Mouse (Mus musculus) forebrain, embryonic 15.5 days (tissue): ENCODE data around the gene Pdcd11. TPM values are rescaled to one million over a fixed set of nuclear protein-coding genes. Genes with fewer than 3 reads are reported as not detected.
"Not testable (repeated sequence)": the region's sequence is repeated elsewhere in the genome, so short reads cannot be mapped to it uniquely, and the experiment has no call there.

Source experiments
- ATAC-seq: fragments of 200-750 bp; cut with Nextera tagmentation; replicated peaks from 2 replicates; pipeline ENCODE4 v1.8.0; 2017; ENCODE audit warnings: mild to moderate bottlenecking, moderate TSS enrichment, moderate library complexity
- H3K27ac ChIP-seq: fragments of 300-500 bp; sonication (generic); replicated peaks from 2 replicates; pipeline ENCODE4 v1.5.1; 2015; ENCODE audit warnings: mild to moderate bottlenecking, inconsistent platforms
- H3K27me3 ChIP-seq: fragments of 300-500 bp; sonication (generic); 2 replicates; pipeline ENCODE4 v1.6.1; 2015; ENCODE audit warnings: inconsistent platforms
- H3K36me3 ChIP-seq: fragments of 300-500 bp; sonication (generic); 2 replicates; pipeline ENCODE4 v1.6.1; 2015; ENCODE audit warnings: mild to moderate bottlenecking, inconsistent platforms
- H3K4me1 ChIP-seq: fragments of 300-500 bp; sonication (generic); 2 replicates; pipeline ENCODE4 v1.6.1; 2015; ENCODE audit warnings: inconsistent platforms
- H3K4me2 ChIP-seq: fragments of 300-500 bp; sonication (generic); replicated peaks from 2 replicates; pipeline ENCODE4 v1.6.1; 2015; ENCODE audit warnings: mild to moderate bottlenecking, inconsistent platforms
- H3K4me3 ChIP-seq: fragments of 300-500 bp; sonication (generic); 2 replicates; pipeline ENCODE4 v1.5.1; 2015; ENCODE audit warnings: mild to moderate bottlenecking, inconsistent platforms
- H3K9ac ChIP-seq: fragments of 300-500 bp; sonication (generic); replicated peaks from 2 replicates; pipeline ENCODE4 v1.6.1; 2015; ENCODE audit warnings: mild to moderate bottlenecking, inconsistent platforms
- H3K9me3 ChIP-seq: fragments of 300-500 bp; sonication (generic); 2 replicates; pipeline ENCODE4 v1.6.1; 2016; ENCODE audit warnings: inconsistent platforms
- WGBS: fragments of 180-500 bp; shearing (Covaris S2); methylation state at CpG from one replicate; pipeline ENCODE4 v1.1.7; 2015; ENCODE audit warnings: mixed read lengths; 5-methylcytosine and 5-hydroxymethylcytosine counted together
- polyA plus RNA-seq: library from polyadenylated mRNA; unstranded; fragments of >200 nt; fragmentation: Nextera tagmentation; extraction: Ambion mirVana; gene quantifications from 2 replicates; pipeline ENCODE4 v1.2.1, GENCODE M21; 2015

Pdcd11 gene
- polyA plus RNA-seq, 1 experiment from 2014 or later: 7.3 TPM

DNA sequence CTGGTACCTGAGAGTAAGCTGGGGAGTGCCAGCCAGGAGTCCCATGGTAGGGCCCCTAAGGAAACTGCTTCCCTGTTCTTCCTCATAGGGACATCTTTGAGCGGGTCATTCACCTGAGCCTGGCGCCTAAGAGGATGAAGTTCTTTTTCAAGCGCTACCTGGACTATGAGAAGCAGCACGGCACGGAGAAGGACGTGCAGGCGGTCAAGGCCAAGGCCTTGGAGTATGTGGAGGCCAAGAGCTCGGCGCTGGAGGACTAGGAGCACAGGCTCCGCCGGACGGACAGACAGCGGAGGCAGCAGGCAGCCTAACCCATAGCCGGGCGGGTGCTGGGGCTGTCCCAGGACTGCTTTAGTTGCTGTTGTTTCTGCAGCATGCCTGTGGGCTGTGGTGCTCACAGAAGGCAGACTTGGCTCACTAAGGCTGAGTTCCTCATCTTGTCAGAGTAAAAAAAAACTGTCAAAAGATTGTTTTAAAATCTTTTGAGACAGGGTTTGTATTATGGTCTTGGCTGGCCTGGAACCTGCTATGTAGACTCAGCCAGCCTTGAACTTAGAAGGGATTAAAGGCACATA lies 40.1 kb downstream of the Pdcd11 start:
- Histone ChIP-seq H3K27ac (no peak overlapping the region), H3K4me1 (no peaks in the 10 kb centered on the region), H3K27me3 (no peaks in the 10 kb centered on the region), H3K36me3 (peaks cover 64% of the 10 kb centered on the region), H3K4me2 (no peak overlapping the region), H3K9ac (no peak overlapping the region), H3K4me3 (no peak overlapping the region), H3K9me3 (no peaks in the 10 kb centered on the region)
- ATAC-seq: no peak
- WGBS: 95% methylated on average over 15 of the region's 15 CpGs

DNA sequence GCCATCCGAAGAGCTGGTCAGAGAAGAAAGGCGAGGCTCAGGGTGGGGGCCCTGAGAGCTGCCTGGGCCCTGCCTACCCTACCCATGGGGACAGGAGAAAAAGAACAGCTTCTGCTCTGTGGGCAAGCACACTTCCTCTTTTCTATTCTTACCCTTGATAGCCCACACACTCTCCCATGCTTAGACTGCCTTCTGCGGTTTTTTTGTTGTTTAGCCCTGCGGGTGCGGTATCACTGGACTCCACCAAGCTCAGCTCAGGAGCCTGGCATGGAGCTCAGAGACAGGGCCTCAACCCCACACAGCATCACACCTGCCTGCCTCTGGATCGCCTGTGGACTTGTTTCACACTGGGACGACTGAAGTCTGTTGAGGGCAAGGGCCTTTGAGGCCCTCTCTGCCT lies 42.6 kb downstream of the Pdcd11 start:
- H3K4me3 ChIP-seq: no peak overlapping the region
- no peak overlapping the region for H3K27ac ChIP-seq
- H3K4me2 ChIP-seq: no peak overlapping the region
- 88% methylated on average over 7 of the region's 7 CpGs for WGBS
- no peak for ATAC-seq
- H3K27me3 ChIP-seq: no peaks in the 10 kb centered on the region
- H3K36me3 ChIP-seq: peaks cover 44% of the 10 kb centered on the region
- H3K4me1 ChIP-seq: peaks cover 12% of the 10 kb centered on the region
- no peaks in the 10 kb centered on the region for H3K9me3 ChIP-seq
- no peak overlapping the region for H3K9ac ChIP-seq

- no peak overlapping the region for H3K9ac ChIP-seq
These were observed 45.0 kb downstream of the Pdcd11 start for GRCm38 (mm10) chr19:47135568-47135967.

DNA sequence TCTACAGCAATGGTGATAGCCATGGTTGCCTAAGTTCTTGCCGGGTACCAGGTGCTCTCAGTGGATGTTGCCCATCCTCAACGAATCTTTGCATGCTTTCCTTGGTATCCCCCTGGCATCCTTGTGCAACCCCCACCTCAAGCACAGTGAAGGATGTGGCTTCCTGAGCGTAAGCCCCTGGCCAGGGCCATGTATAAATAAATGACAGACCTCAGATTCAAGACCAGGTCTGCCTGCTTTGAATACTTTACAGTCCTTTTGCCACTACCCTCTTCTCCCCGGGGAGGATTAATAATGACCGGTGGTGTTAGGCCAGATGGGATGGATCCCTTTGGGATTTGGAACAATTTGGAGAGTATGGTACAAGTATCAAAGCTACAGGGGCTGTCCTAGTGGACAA lies 45.6 kb downstream of the Pdcd11 start:
- H3K9ac ChIP-seq: no peak overlapping the region
- no peaks in the 10 kb centered on the region for H3K9me3 ChIP-seq
- peaks cover 14% of the 10 kb centered on the region for H3K4me1 ChIP-seq
- no peaks in the 10 kb centered on the region for H3K27me3 ChIP-seq
- WGBS: 89% methylated on average over 5 of the region's 5 CpGs
- no peak overlapping the region for H3K27ac ChIP-seq
- no peak for ATAC-seq
- H3K4me2 ChIP-seq: no peak overlapping the region
- peaks cover 14% of the 10 kb centered on the region for H3K36me3 ChIP-seq
- H3K4me3 ChIP-seq: no peak overlapping the region

More at GRCm38 (mm10) chr19:47135568-47135967, 45.0 kb downstream of the Pdcd11 start:
- ATAC-seq: no peak
- no peaks in the 10 kb centered on the region for H3K9me3 ChIP-seq
- H3K4me2 ChIP-seq: no peak overlapping the region
- no peaks in the 10 kb centered on the region for H3K27me3 ChIP-seq
- peaks cover 20% of the 10 kb centered on the region for H3K36me3 ChIP-seq
- peaks cover 14% of the 10 kb centered on the region for H3K4me1 ChIP-seq
- no peak overlapping the region for H3K27ac ChIP-seq
- WGBS: 91% methylated on average over 17 of the region's 17 CpGs
- no peak overlapping the region for H3K4me3 ChIP-seq

- H3K4me1 ChIP-seq: peaks cover 14% of the 10 kb centered on the region
- H3K27me3 ChIP-seq: no peaks in the 10 kb centered on the region
- peak overlapping the region; percentile 32 for H3K4me2 ChIP-seq
- WGBS: 34% methylated on average over 6 of the region's 6 CpGs
- 0 out of 2 replicates have a peak, but pooled peaks cover 6% of the 10 kb centered on the region for H3K36me3 ChIP-seq
- no peak overlapping the region for H3K4me3 ChIP-seq
- H3K9me3 ChIP-seq: no peaks in the 10 kb centered on the region
- 0 out of 2 replicates have a peak overlapping the region, but pooled peaks have one; percentile 18 for H3K9ac ChIP-seq
- H3K27ac ChIP-seq: no peak overlapping the region
- ATAC-seq: peak; percentile 45; the same call in 1 of the 2 replicates
These were observed 46.5 kb downstream of the Pdcd11 start for GRCm38 (mm10) chr19:47137051-47137581.

GRCm38 (mm10) chr19:47137771-47138421 lies 47.3 kb downstream of the Pdcd11 start, which contains the start of gene Calhm2:
Calhm2 (minus strand) TSS chr19:47138294.
- Histone ChIP-seq H3K4me1 (peaks cover 14% of the 10 kb centered on the region), H3K4me2 (peak within 1 kb of the TSS; percentile 32), H3K4me3 (peak within 1 kb of the TSS; percentile 19), H3K36me3 (0 out of 2 replicates have a peak, but pooled peaks cover 2% of the 10 kb centered on the region), H3K27ac (no peak within 1 kb of the TSS), H3K9ac (peak within 1 kb of the TSS; percentile 18; the same call in 1 of the 2 replicates), H3K9me3 (no peaks in the 10 kb centered on the region), H3K27me3 (no peaks in the 10 kb centered on the region)
- ATAC-seq: peak; percentile 56; the same call in 1 of the 2 replicates
- 14% methylated on average over 28 of the region's 28 CpGs for WGBS

- not testable (repeated sequence) for ATAC-seq, H3K27me3 ChIP-seq, H3K4me3 ChIP-seq, H3K9ac ChIP-seq, H3K27ac ChIP-seq, H3K4me2 ChIP-seq, H3K36me3 ChIP-seq, H3K9me3 ChIP-seq
- H3K4me1 ChIP-seq: peaks cover 14% of the 10 kb centered on the region
- WGBS: 37% methylated on average over 7 of the region's 7 CpGs
These were observed 49.0 kb downstream of the Pdcd11 start for GRCm38 (mm10) chr19:47139611-47140010.

GRCm38 (mm10) chr19:47142438-47142837 lies 51.9 kb downstream of the Pdcd11 start:
- Histone ChIP-seq H3K27me3 (no peaks in the 10 kb centered on the region), H3K4me1 (peaks cover 9% of the 10 kb centered on the region), H3K27ac (no peak overlapping the region), H3K9me3 (no peaks in the 10 kb centered on the region), H3K36me3 (no peaks in the 10 kb centered on the region), H3K4me2 (no peak overlapping the region), H3K9ac (no peak overlapping the region), H3K4me3 (no peak overlapping the region)
- ATAC-seq: no peak
- 88% methylated on average over 6 of the region's 6 CpGs for WGBS

GRCm38 (mm10) chr19:47144154-47144553 lies 53.6 kb downstream of the Pdcd11 start, which contains the start of gene Calhm1:
Calhm1 (minus strand) TSS chr19:47144254.
- Histone ChIP-seq H3K4me1 (no peaks in the 10 kb centered on the region), H3K36me3 (no peaks in the 10 kb centered on the region), H3K27me3 (no peaks in the 10 kb centered on the region), H3K9ac (no peak within 1 kb of the TSS), H3K4me3 (no peak within 1 kb of the TSS), H3K9me3 (no peaks in the 10 kb centered on the region), H3K4me2 (no peak within 1 kb of the TSS), H3K27ac (no peak within 1 kb of the TSS)
- 94% methylated on average over 6 of the region's 6 CpGs for WGBS
- no peak for ATAC-seq

DNA sequence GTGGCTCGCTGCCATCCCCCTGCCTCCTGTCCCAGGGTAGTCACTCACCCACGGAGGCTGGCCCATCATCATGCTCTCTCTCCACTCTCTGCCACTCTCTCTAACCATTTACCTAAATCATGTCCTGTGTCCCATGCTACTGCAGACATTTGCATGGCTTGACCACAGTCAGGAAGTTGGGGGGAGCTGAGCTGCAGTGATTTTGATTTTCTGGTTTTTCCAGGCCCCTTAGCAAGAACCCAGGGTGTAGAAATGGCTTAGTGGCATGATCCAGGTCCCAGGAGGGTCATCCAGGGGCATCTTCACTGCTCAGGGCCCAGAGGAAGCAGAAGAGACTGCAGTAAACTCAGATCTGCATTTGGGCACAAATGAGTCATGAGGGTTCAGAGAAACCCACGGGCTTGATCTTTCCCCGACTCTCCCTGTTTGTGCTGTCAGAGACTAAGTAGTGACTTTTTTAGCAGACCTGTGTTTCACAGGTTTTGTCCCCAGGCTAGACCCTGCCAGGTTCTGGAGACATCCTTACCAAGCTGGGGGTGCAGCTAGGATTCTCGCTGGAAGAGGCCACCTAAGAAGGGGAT lies 57.8 kb downstream of the Pdcd11 start:
- WGBS: 79% methylated on average over 5 of the region's 5 CpGs
- ATAC-seq: no peak

DNA sequence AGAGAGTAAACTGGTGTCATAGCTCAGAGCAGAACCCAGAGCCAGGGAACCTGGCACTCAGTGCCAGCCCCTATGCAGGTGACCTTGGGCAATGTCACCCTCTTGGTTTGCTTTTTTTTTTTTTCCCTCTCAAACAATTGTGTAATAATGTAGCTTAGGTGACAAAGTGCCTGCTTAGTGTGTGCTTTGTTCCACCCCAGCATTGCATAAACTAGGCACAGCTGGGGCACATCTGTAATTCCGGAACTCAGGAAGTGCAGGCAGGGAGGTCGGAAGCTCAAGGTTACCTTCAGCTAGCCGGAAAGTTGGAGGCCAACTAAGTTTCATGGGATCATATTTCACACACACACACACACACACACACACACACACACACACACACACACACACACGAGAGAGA lies 59.3 kb downstream of the Pdcd11 start:
- no peak overlapping the region for H3K4me2 ChIP-seq
- no peak overlapping the region for H3K27ac ChIP-seq

More for the DNA sequence above, 57.8 kb downstream of the Pdcd11 start:
- Histone ChIP-seq H3K9ac (no peak overlapping the region), H3K9me3 (no peaks in the 10 kb centered on the region), H3K27me3 (no peaks in the 10 kb centered on the region), H3K4me3 (no peak overlapping the region), H3K27ac (no peak overlapping the region), H3K36me3 (no peaks in the 10 kb centered on the region), H3K4me1 (peaks cover 7% of the 10 kb centered on the region), H3K4me2 (no peak overlapping the region)

More for the DNA sequence above, 59.3 kb downstream of the Pdcd11 start:
- no peak overlapping the region for H3K4me3 ChIP-seq
- peaks cover 7% of the 10 kb centered on the region for H3K4me1 ChIP-seq
- 70% methylated on average over 3 of the region's 4 CpGs for WGBS
- ATAC-seq: no peak
- no peaks in the 10 kb centered on the region for H3K27me3 ChIP-seq
- no peaks in the 10 kb centered on the region for H3K36me3 ChIP-seq
- H3K9ac ChIP-seq: no peak overlapping the region
- no peaks in the 10 kb centered on the region for H3K9me3 ChIP-seq
